Mouse (Mus musculus): Measurements from ENCODE around the gene Rnf214. TPM values are rescaled to one million over a fixed set of nuclear protein-coding genes. Genes with fewer than 3 reads are reported as not detected.
A peak's percentile ranks its signal among the peaks of the same experiment; 100 is the strongest.

Rnf214 gene
- polyA plus RNA-seq, 1 experiment from 2014 or later = 51.3 TPM

DNA sequence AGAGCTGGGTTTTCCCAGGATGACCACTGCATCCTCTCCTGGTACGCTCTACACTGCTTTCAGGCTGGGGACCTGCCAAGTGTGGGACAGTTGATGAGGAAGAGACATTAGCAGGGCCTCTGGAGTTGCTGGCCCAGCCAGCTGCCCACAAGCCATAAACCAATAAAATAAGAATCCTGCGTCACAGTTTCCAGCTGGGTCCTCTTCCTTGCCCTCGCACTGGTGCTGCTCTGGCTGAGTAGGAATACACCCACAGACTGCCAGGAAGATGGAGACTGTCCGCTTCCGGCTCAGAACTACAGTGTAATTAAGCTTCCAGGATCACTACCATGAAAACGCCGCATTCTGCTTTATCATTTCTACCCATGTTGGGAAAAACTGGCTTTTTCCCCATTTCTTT lies 44.9 kb downstream of the Rnf214 start:
- no peak overlapping the region for H3K4me2 ChIP-seq (ENCODE audit: low read depth, low read length)
- H3K4me1 ChIP-seq (replicated peaks; ENCODE audit: control insufficient read depth, insufficient read depth, low read length) = no peaks in the 10 kb centered on the region
- H3K27me3 ChIP-seq (ENCODE audit: control insufficient read depth, insufficient read depth, low read depth, low read length) = no peaks in the 10 kb centered on the region
- no peaks in the 10 kb centered on the region for H3K9me3 ChIP-seq (ENCODE audit: control insufficient read depth, low read length)
- 89% methylated on average over 7 of the region's 7 CpGs for WGBS
- H3K4me3 ChIP-seq (ENCODE audit: low read length) = no peak overlapping the region
- no peak overlapping the region for H3K9ac ChIP-seq (ENCODE audit: low read length)
- H3K27ac ChIP-seq (ENCODE audit: low read length) = no peak overlapping the region
- no peak for ATAC-seq (ENCODE audit: low read depth)
- H3K36me3 ChIP-seq (ENCODE audit: control insufficient read depth, insufficient read depth, low read length) = peaks cover 59% of the 10 kb centered on the region

DNA sequence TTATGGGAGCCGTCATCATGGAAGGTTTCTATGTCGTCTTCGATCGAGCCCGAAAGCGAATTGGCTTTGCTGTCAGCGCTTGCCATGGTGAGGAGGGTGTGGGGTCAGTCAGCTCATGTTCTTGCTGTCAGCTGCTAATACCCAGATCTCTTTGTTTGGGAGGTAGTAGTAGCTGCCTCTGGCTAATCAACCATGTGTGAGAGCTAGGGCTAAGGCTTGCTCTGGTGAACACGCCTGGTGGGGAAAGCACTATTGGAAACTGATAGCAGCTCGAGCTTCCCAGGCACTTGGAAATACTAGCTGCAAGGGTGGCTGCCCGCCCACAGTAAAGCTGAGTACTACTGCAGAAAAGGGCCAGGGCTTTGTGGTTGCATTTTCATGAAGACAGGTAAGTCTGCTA lies 47.3 kb downstream of the Rnf214 start:
- Histone ChIP-seq H3K4me2 (ENCODE audit: low read depth, low read length) (no peak overlapping the region), H3K4me3 (ENCODE audit: low read length) (no peak overlapping the region), H3K9ac (ENCODE audit: low read length) (no peak overlapping the region), H3K27ac (ENCODE audit: low read length) (no peak overlapping the region), H3K36me3 (ENCODE audit: control insufficient read depth, insufficient read depth, low read length) (peaks cover 41% of the 10 kb centered on the region), H3K9me3 (ENCODE audit: control insufficient read depth, low read length) (no peaks in the 10 kb centered on the region), H3K27me3 (ENCODE audit: control insufficient read depth, insufficient read depth, low read depth, low read length) (no peaks in the 10 kb centered on the region), H3K4me1 (replicated peaks; ENCODE audit: control insufficient read depth, insufficient read depth, low read length) (no peaks in the 10 kb centered on the region)
- ATAC-seq (ENCODE audit: low read depth) = no peak
- 93% methylated on average over 10 of the region's 10 CpGs for WGBS

DNA sequence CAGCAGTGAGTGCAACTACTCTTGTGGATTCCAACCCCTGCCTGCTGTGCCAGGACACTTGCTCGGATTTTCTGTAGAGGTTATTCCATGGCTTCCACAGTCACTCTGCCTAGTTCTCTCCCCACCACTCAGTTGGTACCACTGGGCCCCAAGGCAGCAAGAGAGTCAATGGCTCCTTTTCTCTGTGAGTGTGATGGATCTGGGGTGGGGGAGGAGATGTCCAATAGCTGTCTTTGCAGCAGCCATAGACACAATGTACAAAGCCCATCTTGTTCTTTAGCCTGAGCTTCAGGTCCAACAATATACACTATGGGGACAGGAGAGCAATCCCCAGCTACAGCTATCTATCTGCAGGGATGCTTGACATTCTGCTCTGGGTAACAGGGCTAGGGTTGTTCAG lies 52.6 kb downstream of the Rnf214 start:
- H3K4me1 ChIP-seq (replicated peaks; ENCODE audit: control insufficient read depth, insufficient read depth, low read length) = peaks cover 6% of the 10 kb centered on the region
- no peak overlapping the region for H3K4me2 ChIP-seq (ENCODE audit: low read depth, low read length)
- no peaks in the 10 kb centered on the region for H3K27me3 ChIP-seq (ENCODE audit: control insufficient read depth, insufficient read depth, low read depth, low read length)
- no peak overlapping the region for H3K4me3 ChIP-seq (ENCODE audit: low read length)
- no peaks in the 10 kb centered on the region for H3K9me3 ChIP-seq (ENCODE audit: control insufficient read depth, low read length)
- H3K27ac ChIP-seq (ENCODE audit: low read length) = no peak overlapping the region
- H3K36me3 ChIP-seq (ENCODE audit: control insufficient read depth, insufficient read depth, low read length) = peaks cover 18% of the 10 kb centered on the region
- ATAC-seq (ENCODE audit: low read depth) = no peak
- WGBS = 92% methylated on average over 1 of the region's 1 CpGs
- no peak overlapping the region for H3K9ac ChIP-seq (ENCODE audit: low read length)

DNA sequence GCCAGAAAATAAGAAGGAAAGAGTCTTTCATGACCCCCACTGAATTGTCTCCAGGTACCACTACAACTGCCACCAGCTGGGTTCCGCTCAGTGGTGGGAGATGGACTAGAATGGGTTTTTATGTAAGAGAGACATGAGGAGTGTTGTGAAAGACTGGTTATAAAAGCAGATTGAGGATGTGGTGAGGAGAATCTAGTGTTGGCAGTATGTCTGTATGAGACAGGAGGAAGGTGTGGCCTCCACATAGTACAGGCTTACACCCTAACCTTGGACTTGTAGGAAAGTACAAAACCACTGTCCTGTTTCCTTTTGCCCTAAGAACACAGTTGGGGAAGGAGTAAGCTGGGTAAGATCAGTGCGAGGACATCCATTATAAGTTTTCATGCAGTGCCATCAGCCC lies 53.0 kb downstream of the Rnf214 start:
- Histone ChIP-seq H3K4me1 (replicated peaks; ENCODE audit: control insufficient read depth, insufficient read depth, low read length) (peaks cover 8% of the 10 kb centered on the region), H3K27ac (ENCODE audit: low read length) (no peak overlapping the region)
- 93% methylated on average over 2 of the region's 2 CpGs for WGBS

DNA sequence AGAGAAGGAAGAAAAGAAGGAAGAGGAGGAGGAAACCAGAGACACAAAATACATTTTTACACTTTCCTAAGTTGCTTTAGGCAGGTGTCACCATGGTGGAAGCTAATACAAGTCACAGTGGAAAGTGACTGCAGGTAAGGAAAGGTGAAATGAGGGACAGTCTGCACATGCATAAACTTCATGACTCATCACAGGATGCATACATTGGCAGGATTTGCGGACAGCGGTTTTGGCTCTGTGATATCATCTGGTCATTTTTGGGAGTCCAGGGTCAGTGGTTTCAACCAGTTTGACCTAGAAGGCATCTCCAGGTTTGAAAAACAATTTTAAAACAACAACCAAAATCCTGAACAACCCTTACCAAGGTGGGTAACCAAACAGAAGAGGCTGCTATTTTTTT lies 54.9 kb downstream of the Rnf214 start:
- no peak overlapping the region for H3K4me3 ChIP-seq (ENCODE audit: low read length)
- no peak for ATAC-seq (ENCODE audit: low read depth)
- H3K4me2 ChIP-seq (ENCODE audit: low read depth, low read length) = no peak overlapping the region
- no peaks in the 10 kb centered on the region for H3K9me3 ChIP-seq (ENCODE audit: control insufficient read depth, low read length)
- no peak overlapping the region for H3K9ac ChIP-seq (ENCODE audit: low read length)
- WGBS = 93% methylated on average over 2 of the region's 2 CpGs
- peaks cover 13% of the 10 kb centered on the region for H3K4me1 ChIP-seq (replicated peaks; ENCODE audit: control insufficient read depth, insufficient read depth, low read length)
- H3K36me3 ChIP-seq (ENCODE audit: control insufficient read depth, insufficient read depth, low read length) = 0 out of 2 replicates have a peak, but pooled peaks cover 2% of the 10 kb centered on the region
- H3K27ac ChIP-seq (ENCODE audit: low read length) = no peak overlapping the region
- H3K27me3 ChIP-seq (ENCODE audit: control insufficient read depth, insufficient read depth, low read depth, low read length) = no peaks in the 10 kb centered on the region

More for the DNA sequence above, 53.0 kb downstream of the Rnf214 start:
- ATAC-seq (ENCODE audit: low read depth) = no peak
- no peaks in the 10 kb centered on the region for H3K27me3 ChIP-seq (ENCODE audit: control insufficient read depth, insufficient read depth, low read depth, low read length)
- H3K9me3 ChIP-seq (ENCODE audit: control insufficient read depth, low read length) = no peaks in the 10 kb centered on the region
- H3K36me3 ChIP-seq (ENCODE audit: control insufficient read depth, insufficient read depth, low read length) = peaks cover 14% of the 10 kb centered on the region
- no peak overlapping the region for H3K4me2 ChIP-seq (ENCODE audit: low read depth, low read length)
- H3K4me3 ChIP-seq (ENCODE audit: low read length) = no peak overlapping the region
- H3K9ac ChIP-seq (ENCODE audit: low read length) = no peak overlapping the region

DNA sequence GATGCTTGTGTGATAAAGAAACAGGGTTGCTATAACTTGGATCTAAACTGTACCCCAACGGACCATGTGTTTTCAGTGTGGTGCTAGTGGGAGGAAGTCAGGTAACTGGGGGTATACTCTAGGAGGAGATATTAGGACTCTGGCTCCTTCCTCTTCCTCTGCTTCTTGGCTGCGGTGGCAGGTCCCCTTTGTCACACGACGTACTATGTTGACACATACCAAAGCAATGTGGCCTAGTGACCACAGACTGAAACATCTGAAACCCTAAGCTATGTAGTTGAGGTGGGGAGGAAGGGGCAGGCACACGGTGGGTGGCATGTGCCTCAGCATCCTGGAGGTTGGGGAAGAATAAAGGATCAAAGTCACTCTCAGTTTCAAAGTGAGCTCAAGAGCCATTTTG lies 55.4 kb downstream of the Rnf214 start:
- Histone ChIP-seq H3K27me3 (ENCODE audit: control insufficient read depth, insufficient read depth, low read depth, low read length) (no peaks in the 10 kb centered on the region), H3K4me2 (ENCODE audit: low read depth, low read length) (no peak overlapping the region), H3K36me3 (ENCODE audit: control insufficient read depth, insufficient read depth, low read length) (0 out of 2 replicates have a peak, but pooled peaks cover 2% of the 10 kb centered on the region), H3K4me3 (ENCODE audit: low read length) (no peak overlapping the region), H3K4me1 (replicated peaks; ENCODE audit: control insufficient read depth, insufficient read depth, low read length) (peaks cover 13% of the 10 kb centered on the region), H3K9me3 (ENCODE audit: control insufficient read depth, low read length) (no peaks in the 10 kb centered on the region), H3K9ac (ENCODE audit: low read length) (no peak overlapping the region), H3K27ac (ENCODE audit: low read length) (no peak overlapping the region)
- ATAC-seq (ENCODE audit: low read depth) = no peak
- 40% methylated on average over 5 of the region's 5 CpGs for WGBS

DNA sequence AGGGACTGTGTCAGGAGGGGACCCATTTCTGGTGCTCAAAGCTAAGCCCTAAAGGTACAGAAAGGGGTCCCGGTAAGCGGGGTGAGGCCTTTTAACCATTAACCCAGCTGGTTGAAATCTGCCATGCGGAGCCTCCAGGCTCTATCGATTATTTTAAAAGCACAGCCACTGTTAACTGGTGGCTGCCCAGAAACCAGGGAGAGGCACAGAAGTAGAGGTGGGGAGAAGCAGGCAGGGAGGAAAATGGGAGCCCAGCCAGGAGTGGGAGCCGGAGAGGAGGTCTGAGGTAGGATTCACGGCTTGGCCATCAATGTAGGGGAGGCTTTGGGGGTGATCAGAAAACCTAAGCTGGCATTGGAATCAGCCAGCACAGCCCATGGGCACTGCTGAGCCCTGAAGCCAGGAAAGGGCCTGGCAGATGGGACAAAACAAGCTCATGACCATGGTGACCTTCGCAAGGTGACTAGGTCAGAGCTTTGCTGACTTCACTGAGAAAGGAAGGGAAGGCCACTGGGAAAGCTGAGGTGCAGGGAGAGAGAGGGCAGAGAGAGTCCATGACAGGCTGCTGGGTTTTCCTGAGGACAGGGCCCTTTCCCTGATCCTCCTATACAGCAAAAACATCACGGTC lies 56.1 kb downstream of the Rnf214 start:
- Histone ChIP-seq H3K4me3 (ENCODE audit: low read length) (no peak overlapping the region), H3K27ac (ENCODE audit: low read length) (peak overlapping the region; percentile 85), H3K27me3 (ENCODE audit: control insufficient read depth, insufficient read depth, low read depth, low read length) (no peaks in the 10 kb centered on the region), H3K36me3 (ENCODE audit: control insufficient read depth, insufficient read depth, low read length) (0 out of 2 replicates have a peak, but pooled peaks cover 2% of the 10 kb centered on the region), H3K9me3 (ENCODE audit: control insufficient read depth, low read length) (no peaks in the 10 kb centered on the region), H3K4me1 (replicated peaks; ENCODE audit: control insufficient read depth, insufficient read depth, low read length) (peaks cover 13% of the 10 kb centered on the region), H3K9ac (ENCODE audit: low read length) (no peak overlapping the region), H3K4me2 (ENCODE audit: low read depth, low read length) (no peak overlapping the region)
- no peak for ATAC-seq (ENCODE audit: low read depth)
- WGBS = 65% methylated on average over 8 of the region's 8 CpGs

DNA sequence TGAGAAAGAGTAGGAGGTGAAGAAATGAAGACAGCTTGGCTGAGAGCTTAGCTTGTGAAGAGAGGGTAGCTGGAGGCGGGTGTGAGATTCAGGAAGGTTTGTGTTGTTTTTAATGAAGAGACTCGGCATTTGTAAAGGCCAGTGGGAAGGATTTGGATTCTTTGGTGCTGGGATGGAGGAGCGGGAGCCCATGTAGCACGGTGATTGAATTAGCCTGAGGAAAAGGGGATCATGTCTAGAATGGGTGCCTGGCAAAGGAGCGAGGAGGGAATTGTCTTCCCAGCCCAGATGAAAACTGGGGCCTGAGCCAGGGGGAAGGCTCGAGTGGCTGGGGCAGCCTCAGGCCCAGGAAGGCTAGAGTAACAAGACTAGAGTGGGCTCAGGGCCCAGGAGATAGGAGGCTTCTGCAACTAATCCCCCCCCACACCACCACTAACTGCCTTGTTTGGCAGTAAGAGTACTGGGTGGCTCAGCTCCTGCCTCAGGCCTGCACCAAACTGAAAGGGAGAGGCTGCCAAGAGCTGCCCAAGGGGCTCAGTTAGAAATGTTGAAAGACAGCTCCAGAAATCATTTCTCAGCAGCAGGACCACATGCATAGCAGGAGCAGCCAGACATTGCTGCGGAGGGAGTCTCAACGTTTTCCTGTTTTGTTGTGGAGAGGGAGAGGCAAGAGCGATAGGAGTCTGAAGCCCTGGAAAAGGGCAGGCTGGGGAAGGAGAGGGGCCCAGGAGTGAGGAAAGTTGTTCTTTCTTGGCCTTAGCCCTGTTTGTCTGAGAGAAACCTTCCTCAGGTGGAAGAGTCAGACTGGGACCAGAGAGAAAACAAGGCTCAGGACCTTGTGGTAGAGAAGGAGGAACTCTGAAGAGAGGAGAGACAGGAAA lies 56.9 kb downstream of the Rnf214 start:
- H3K27me3 ChIP-seq (ENCODE audit: control insufficient read depth, insufficient read depth, low read depth, low read length) = no peaks in the 10 kb centered on the region
- no peak overlapping the region for H3K4me2 ChIP-seq (ENCODE audit: low read depth, low read length)
- no peaks in the 10 kb centered on the region for H3K9me3 ChIP-seq (ENCODE audit: control insufficient read depth, low read length)
- H3K36me3 ChIP-seq (ENCODE audit: control insufficient read depth, insufficient read depth, low read length) = 0 out of 2 replicates have a peak, but pooled peaks cover 2% of the 10 kb centered on the region
- peaks cover 13% of the 10 kb centered on the region for H3K4me1 ChIP-seq (replicated peaks; ENCODE audit: control insufficient read depth, insufficient read depth, low read length)
- peak; percentile 90 for ATAC-seq (ENCODE audit: low read depth)
- no peak overlapping the region for H3K4me3 ChIP-seq (ENCODE audit: low read length)
- H3K9ac ChIP-seq (ENCODE audit: low read length) = peak overlapping the region; percentile 39
- 51% methylated on average over 9 of the region's 9 CpGs for WGBS
- H3K27ac ChIP-seq (ENCODE audit: low read length) = peak overlapping the region; percentile 85

DNA sequence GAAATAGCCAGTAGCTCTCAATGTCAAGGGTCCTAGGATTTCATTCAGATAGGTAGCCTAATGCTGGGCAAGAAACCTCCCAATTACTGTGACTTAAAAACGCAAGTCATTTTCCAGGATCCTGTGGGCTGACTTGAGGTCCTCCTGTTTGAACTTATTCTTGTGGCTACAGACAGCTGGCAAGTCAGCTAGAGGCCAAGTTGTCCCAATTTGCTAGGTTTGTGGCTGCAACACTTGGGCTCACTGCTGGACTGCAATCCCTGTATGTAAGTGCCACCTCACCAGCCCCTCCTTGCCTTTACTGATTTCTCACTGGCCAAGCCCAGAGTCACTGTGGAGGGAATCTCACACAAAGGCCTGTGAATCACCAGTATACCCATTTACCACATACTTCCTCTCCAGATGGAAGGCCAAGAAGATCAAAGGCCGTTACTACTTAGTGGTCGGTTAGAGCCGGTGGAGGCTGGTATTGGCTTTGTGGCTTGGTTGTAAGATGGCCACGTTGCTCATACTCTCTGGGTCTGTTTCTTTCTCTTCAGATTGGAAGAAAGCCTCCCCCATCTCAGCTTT lies 59.7 kb downstream of the Rnf214 start:
- ATAC-seq (ENCODE audit: low read depth) = no peak
- no peaks in the 10 kb centered on the region for H3K36me3 ChIP-seq (ENCODE audit: control insufficient read depth, insufficient read depth, low read length)

More for the DNA sequence above, 59.7 kb downstream of the Rnf214 start:
- H3K9me3 ChIP-seq (ENCODE audit: control insufficient read depth, low read length) = no peaks in the 10 kb centered on the region
- no peak overlapping the region for H3K4me3 ChIP-seq (ENCODE audit: low read length)
- no peak overlapping the region for H3K9ac ChIP-seq (ENCODE audit: low read length)
- WGBS = 76% methylated on average over 5 of the region's 5 CpGs
- peaks cover 13% of the 10 kb centered on the region for H3K4me1 ChIP-seq (replicated peaks; ENCODE audit: control insufficient read depth, insufficient read depth, low read length)
- no peak overlapping the region for H3K4me2 ChIP-seq (ENCODE audit: low read depth, low read length)
- H3K27me3 ChIP-seq (ENCODE audit: control insufficient read depth, insufficient read depth, low read depth, low read length) = no peaks in the 10 kb centered on the region
- no peak overlapping the region for H3K27ac ChIP-seq (ENCODE audit: low read length)

Measured in lung, embryonic 16.5 days (tissue).